Mouse (Mus musculus): ENCODE results near the gene Gcn1l1. TPM values are rescaled to one million over a fixed set of nuclear protein-coding genes. Genes with fewer than 3 reads are reported as not detected.
A peak's percentile ranks its signal among the peaks of the same experiment; 100 is the strongest.

Gene Gcn1l1
- polyA plus RNA-seq, 1 experiment from 2014 or later, result 35.1 TPM

- no peak for ATAC-seq (ENCODE audit: low read depth)
- 88% methylated on average over 5 of the region's 5 CpGs for WGBS
- peaks cover 11% of the 10 kb centered on the region for H3K9me3 ChIP-seq (ENCODE audit: control insufficient read depth, low read length)
- H3K27me3 ChIP-seq (ENCODE audit: control insufficient read depth, insufficient read depth, low read depth, low read length), result no peaks in the 10 kb centered on the region
- H3K36me3 ChIP-seq (ENCODE audit: control insufficient read depth, insufficient read depth, low read length), result peaks cover 68% of the 10 kb centered on the region
- no peak overlapping the region for H3K4me2 ChIP-seq (ENCODE audit: low read depth, low read length)
- no peaks in the 10 kb centered on the region for H3K4me1 ChIP-seq (replicated peaks; ENCODE audit: control insufficient read depth, insufficient read depth, low read length)
- no peak overlapping the region for H3K9ac ChIP-seq (ENCODE audit: low read length)
- no peak overlapping the region for H3K4me3 ChIP-seq (ENCODE audit: low read length)
- H3K27ac ChIP-seq (ENCODE audit: low read length), result no peak overlapping the region
Measured at GRCm38 (mm10) chr5:115579363-115579762, 14.3 kb downstream of the Gcn1l1 start.

- Histone ChIP-seq H3K27me3 (ENCODE audit: control insufficient read depth, insufficient read depth, low read depth, low read length) (no peaks in the 10 kb centered on the region), H3K4me2 (ENCODE audit: low read depth, low read length) (no peak overlapping the region), H3K27ac (ENCODE audit: low read length) (no peak overlapping the region), H3K9me3 (ENCODE audit: control insufficient read depth, low read length) (peaks cover 11% of the 10 kb centered on the region), H3K4me3 (ENCODE audit: low read length) (no peak overlapping the region), H3K36me3 (ENCODE audit: control insufficient read depth, insufficient read depth, low read length) (peaks cover 76% of the 10 kb centered on the region), H3K9ac (ENCODE audit: low read length) (no peak overlapping the region), H3K4me1 (replicated peaks; ENCODE audit: control insufficient read depth, insufficient read depth, low read length) (no peaks in the 10 kb centered on the region)
- ATAC-seq (ENCODE audit: low read depth), result no peak
- 74% methylated on average over 14 of the region's 14 CpGs for WGBS
Measured at GRCm38 (mm10) chr5:115580229-115581001, 15.4 kb downstream of the Gcn1l1 start.

GRCm38 (mm10) chr5:115581662-115582061 lies 16.6 kb downstream of the Gcn1l1 start:
- peaks cover 11% of the 10 kb centered on the region for H3K9me3 ChIP-seq (ENCODE audit: control insufficient read depth, low read length)
- no peaks in the 10 kb centered on the region for H3K27me3 ChIP-seq (ENCODE audit: control insufficient read depth, insufficient read depth, low read depth, low read length)
- no peak overlapping the region for H3K4me3 ChIP-seq (ENCODE audit: low read length)
- no peaks in the 10 kb centered on the region for H3K4me1 ChIP-seq (replicated peaks; ENCODE audit: control insufficient read depth, insufficient read depth, low read length)
- no peak overlapping the region for H3K27ac ChIP-seq (ENCODE audit: low read length)
- peaks cover 72% of the 10 kb centered on the region for H3K36me3 ChIP-seq (ENCODE audit: control insufficient read depth, insufficient read depth, low read length)
- 90% methylated on average over 9 of the region's 9 CpGs for WGBS
- ATAC-seq (ENCODE audit: low read depth), result no peak
- H3K9ac ChIP-seq (ENCODE audit: low read length), result no peak overlapping the region
- H3K4me2 ChIP-seq (ENCODE audit: low read depth, low read length), result no peak overlapping the region

GRCm38 (mm10) chr5:115585616-115586015 lies 20.6 kb downstream of the Gcn1l1 start:
- H3K4me3 ChIP-seq (ENCODE audit: low read length), result no peak overlapping the region
- H3K27ac ChIP-seq (ENCODE audit: low read length), result no peak overlapping the region
- no peaks in the 10 kb centered on the region for H3K4me1 ChIP-seq (replicated peaks; ENCODE audit: control insufficient read depth, insufficient read depth, low read length)
- 86% methylated on average over 12 of the region's 12 CpGs for WGBS
- no peak overlapping the region for H3K9ac ChIP-seq (ENCODE audit: low read length)
- peaks cover 11% of the 10 kb centered on the region for H3K9me3 ChIP-seq (ENCODE audit: control insufficient read depth, low read length)
- H3K36me3 ChIP-seq (ENCODE audit: control insufficient read depth, insufficient read depth, low read length), result peaks cover 76% of the 10 kb centered on the region
- H3K27me3 ChIP-seq (ENCODE audit: control insufficient read depth, insufficient read depth, low read depth, low read length), result no peaks in the 10 kb centered on the region
- ATAC-seq (ENCODE audit: low read depth), result no peak
- H3K4me2 ChIP-seq (ENCODE audit: low read depth, low read length), result no peak overlapping the region

GRCm38 (mm10) chr5:115586166-115586565 lies 21.1 kb downstream of the Gcn1l1 start:
- Histone ChIP-seq H3K4me2 (ENCODE audit: low read depth, low read length) (no peak overlapping the region), H3K9ac (ENCODE audit: low read length) (no peak overlapping the region), H3K27me3 (ENCODE audit: control insufficient read depth, insufficient read depth, low read depth, low read length) (no peaks in the 10 kb centered on the region), H3K4me3 (ENCODE audit: low read length) (no peak overlapping the region), H3K36me3 (ENCODE audit: control insufficient read depth, insufficient read depth, low read length) (peaks cover 76% of the 10 kb centered on the region), H3K9me3 (ENCODE audit: control insufficient read depth, low read length) (peaks cover 11% of the 10 kb centered on the region), H3K4me1 (replicated peaks; ENCODE audit: control insufficient read depth, insufficient read depth, low read length) (no peaks in the 10 kb centered on the region), H3K27ac (ENCODE audit: low read length) (no peak overlapping the region)
- ATAC-seq (ENCODE audit: low read depth), result no peak
- WGBS, result 94% methylated on average over 15 of the region's 15 CpGs

- ATAC-seq (ENCODE audit: low read depth), result no peak
- 82% methylated on average over 2 of the region's 2 CpGs for WGBS
Measured at GRCm38 (mm10) chr5:115586780-115587179, 21.7 kb downstream of the Gcn1l1 start.

GRCm38 (mm10) chr5:115591028-115591427 lies 26.0 kb downstream of the Gcn1l1 start:
- H3K27me3 ChIP-seq (ENCODE audit: control insufficient read depth, insufficient read depth, low read depth, low read length), result no peaks in the 10 kb centered on the region
- H3K9ac ChIP-seq (ENCODE audit: low read length), result no peak overlapping the region
- peaks cover 68% of the 10 kb centered on the region for H3K36me3 ChIP-seq (ENCODE audit: control insufficient read depth, insufficient read depth, low read length)
- WGBS, result 76% methylated on average over 11 of the region's 11 CpGs
- no peak overlapping the region for H3K4me3 ChIP-seq (ENCODE audit: low read length)
- H3K9me3 ChIP-seq (ENCODE audit: control insufficient read depth, low read length), result no peaks in the 10 kb centered on the region
- no peak overlapping the region for H3K4me2 ChIP-seq (ENCODE audit: low read depth, low read length)
- no peaks in the 10 kb centered on the region for H3K4me1 ChIP-seq (replicated peaks; ENCODE audit: control insufficient read depth, insufficient read depth, low read length)
- ATAC-seq (ENCODE audit: low read depth), result 0 out of 2 replicates have a peak, but pooled peaks have one; percentile 15
- H3K27ac ChIP-seq (ENCODE audit: low read length), result no peak overlapping the region

More at GRCm38 (mm10) chr5:115586780-115587179, 21.7 kb downstream of the Gcn1l1 start:
- Histone ChIP-seq H3K9me3 (ENCODE audit: control insufficient read depth, low read length) (peaks cover 11% of the 10 kb centered on the region), H3K27ac (ENCODE audit: low read length) (no peak overlapping the region), H3K4me1 (replicated peaks; ENCODE audit: control insufficient read depth, insufficient read depth, low read length) (no peaks in the 10 kb centered on the region), H3K36me3 (ENCODE audit: control insufficient read depth, insufficient read depth, low read length) (peaks cover 74% of the 10 kb centered on the region), H3K4me3 (ENCODE audit: low read length) (no peak overlapping the region), H3K4me2 (ENCODE audit: low read depth, low read length) (no peak overlapping the region), H3K27me3 (ENCODE audit: control insufficient read depth, insufficient read depth, low read depth, low read length) (no peaks in the 10 kb centered on the region), H3K9ac (ENCODE audit: low read length) (no peak overlapping the region)

GRCm38 (mm10) chr5:115591506-115591905 lies 26.5 kb downstream of the Gcn1l1 start:
- H3K9me3 ChIP-seq (ENCODE audit: control insufficient read depth, low read length), result no peaks in the 10 kb centered on the region
- H3K27ac ChIP-seq (ENCODE audit: low read length), result no peak overlapping the region
- no peak for ATAC-seq (ENCODE audit: low read depth)
- H3K4me3 ChIP-seq (ENCODE audit: low read length), result no peak overlapping the region
- peaks cover 72% of the 10 kb centered on the region for H3K36me3 ChIP-seq (ENCODE audit: control insufficient read depth, insufficient read depth, low read length)
- H3K27me3 ChIP-seq (ENCODE audit: control insufficient read depth, insufficient read depth, low read depth, low read length), result no peaks in the 10 kb centered on the region
- H3K4me1 ChIP-seq (replicated peaks; ENCODE audit: control insufficient read depth, insufficient read depth, low read length), result no peaks in the 10 kb centered on the region
- WGBS, result 92% methylated on average over 2 of the region's 2 CpGs
- no peak overlapping the region for H3K4me2 ChIP-seq (ENCODE audit: low read depth, low read length)
- H3K9ac ChIP-seq (ENCODE audit: low read length), result no peak overlapping the region

- ATAC-seq (ENCODE audit: low read depth), result no peak
- WGBS, result 89% methylated on average over 6 of the region's 6 CpGs
- Histone ChIP-seq H3K4me3 (ENCODE audit: low read length) (no peak overlapping the region), H3K9ac (ENCODE audit: low read length) (no peak overlapping the region), H3K36me3 (ENCODE audit: control insufficient read depth, insufficient read depth, low read length) (peaks cover 53% of the 10 kb centered on the region), H3K27me3 (ENCODE audit: control insufficient read depth, insufficient read depth, low read depth, low read length) (no peaks in the 10 kb centered on the region), H3K27ac (ENCODE audit: low read length) (no peak overlapping the region), H3K4me1 (replicated peaks; ENCODE audit: control insufficient read depth, insufficient read depth, low read length) (no peaks in the 10 kb centered on the region), H3K9me3 (ENCODE audit: control insufficient read depth, low read length) (no peaks in the 10 kb centered on the region), H3K4me2 (ENCODE audit: low read depth, low read length) (no peak overlapping the region)
Measured at GRCm38 (mm10) chr5:115603561-115603960, 38.5 kb downstream of the Gcn1l1 start.

All from lung, embryonic 16.5 days (tissue).